In genomic region chr17:83960158-83960557, GRCm38 (mm10) we compare ENCODE assay signal across 11 mouse cellular contexts.
DNase-seq lines count a peak whose midpoint lies in the region; ATAC-seq and TF ChIP-seq lines count a peak whose summit lies in the region.
"Had no signal": no experiment of that assay in that cellular context is flagged by ENCODE, and none has a peak within 500 bp of the region (broad histone marks: within the 10 kb centered on the region; RNA-seq: fewer than 3 reads in every experiment).

No protein-coding gene starts in this region.

- H3K9ac ChIP-seq in heart, adult 2 months (ENCODE audit: low read depth, low read length) = no peak overlapping the region
- no peak overlapping the region for H3K9ac ChIP-seq in heart, embryonic 12.5 days
- no peak overlapping the region for H3K9ac ChIP-seq in liver, embryonic 12.5 days
- H3K9ac ChIP-seq in embryonic facial prominence, embryonic 13.5 days = no peak overlapping the region
- H3K9ac ChIP-seq: hindbrain, embryonic 14.5 days; midbrain, embryonic 13.5 days had no signal

- no peak overlapping the region for H3K4me2 ChIP-seq in heart, embryonic 12.5 days
- H3K4me2 ChIP-seq in liver, embryonic 12.5 days = no peak overlapping the region
- H3K4me2 ChIP-seq in embryonic facial prominence, embryonic 13.5 days = no peak overlapping the region
- H3K4me2 ChIP-seq: hindbrain, embryonic 14.5 days; midbrain, embryonic 13.5 days had no signal

- no peak overlapping the region for H3K4me3 ChIP-seq in heart, adult 2 months
- H3K4me3 ChIP-seq in heart, embryonic 12.5 days = no peak overlapping the region
- no peak overlapping the region for H3K4me3 ChIP-seq in liver, embryonic 12.5 days
- no peak overlapping the region for H3K4me3 ChIP-seq in embryonic facial prominence, embryonic 13.5 days
- H3K4me3 ChIP-seq: midbrain, embryonic 13.5 days had no signal

- intact Hi-C loops in heart, adult 2 months (cut with DNase I) = loop anchor here (5.0 kb wide), 1 partner anchor 98 kb away; no protein-coding TSS in a partner anchor

- H3K9me3 ChIP-seq in heart, embryonic 12.5 days (replicated peaks) = no peaks in the 10 kb centered on the region
- no peaks in the 10 kb centered on the region for H3K9me3 ChIP-seq in liver, embryonic 12.5 days (replicated peaks)
- H3K9me3 ChIP-seq in embryonic facial prominence, embryonic 13.5 days = no peaks in the 10 kb centered on the region
- H3K9me3 ChIP-seq: midbrain, embryonic 13.5 days had no signal

- 55% methylated on average over 3 of the region's 3 CpGs for WGBS in heart, adult 2 months
- 16% methylated on average over 3 of the region's 3 CpGs for WGBS in heart, embryonic 12.5 days
- 51% methylated on average over 3 of the region's 3 CpGs for WGBS in liver, embryonic 12.5 days (ENCODE audit: insufficient replicate concordance)
- WGBS in embryonic facial prominence, embryonic 13.5 days = 52% methylated on average over 3 of the region's 3 CpGs

- no peak for ATAC-seq in heart, embryonic 12.5 days (ENCODE audit: insufficient number of reproducible peaks, low FRiP score)
- no peak for ATAC-seq in liver, embryonic 12.5 days
- no peak for ATAC-seq in embryonic facial prominence, embryonic 13.5 days (ENCODE audit: insufficient number of reproducible peaks, insufficient read depth, low FRiP score, low TSS enrichment, low read depth)
- ATAC-seq: midbrain, embryonic 13.5 days had no signal

- H3K27ac ChIP-seq in heart, adult 2 months = peak overlapping the region; percentile 97
- no peak overlapping the region for H3K27ac ChIP-seq in heart, embryonic 12.5 days (ENCODE audit: poor library complexity, severe bottlenecking)
- H3K27ac ChIP-seq in liver, embryonic 12.5 days = 0 out of 2 replicates have a peak overlapping the region, but pooled peaks have one; percentile 81
- H3K27ac ChIP-seq in embryonic facial prominence, embryonic 13.5 days = peak overlapping the region; percentile 58
- H3K27ac ChIP-seq: hindbrain, embryonic 14.5 days had no signal

- no peaks in the 10 kb centered on the region for H3K36me3 ChIP-seq in heart, adult 2 months (ENCODE audit: control insufficient read depth, insufficient read depth, low read length)
- H3K36me3 ChIP-seq in heart, embryonic 12.5 days = no peaks in the 10 kb centered on the region
- H3K36me3 ChIP-seq in liver, embryonic 12.5 days = no peaks in the 10 kb centered on the region
- H3K36me3 ChIP-seq in embryonic facial prominence, embryonic 13.5 days = no peaks in the 10 kb centered on the region
- H3K36me3 ChIP-seq: midbrain, embryonic 13.5 days had no signal

- no peaks in the 10 kb centered on the region for H3K79me2 ChIP-seq in heart, adult 2 months (replicated peaks; ENCODE audit: control insufficient read depth, insufficient read depth, low read length)

- no peaks in the 10 kb centered on the region for H3K27me3 ChIP-seq in heart, adult 2 months (ENCODE audit: control insufficient read depth, insufficient read depth, low read length)
- no peaks in the 10 kb centered on the region for H3K27me3 ChIP-seq in heart, embryonic 12.5 days (replicated peaks)
- no peaks in the 10 kb centered on the region for H3K27me3 ChIP-seq in liver, embryonic 12.5 days (replicated peaks)
- no peaks in the 10 kb centered on the region for H3K27me3 ChIP-seq in embryonic facial prominence, embryonic 13.5 days
- H3K27me3 ChIP-seq: midbrain, embryonic 13.5 days had no signal

- peaks cover 38% of the 10 kb centered on the region for H3K4me1 ChIP-seq in heart, adult 2 months (ENCODE audit: control insufficient read depth, insufficient read depth, low read length)
- H3K4me1 ChIP-seq in heart, embryonic 12.5 days (replicated peaks) = peaks cover 82% of the 10 kb centered on the region
- H3K4me1 ChIP-seq in liver, embryonic 12.5 days = peaks cover 96% of the 10 kb centered on the region
- peaks cover 84% of the 10 kb centered on the region for H3K4me1 ChIP-seq in embryonic facial prominence, embryonic 13.5 days

- peak; percentile 46 to 60 for DNase-seq in heart, adult 2 months
- no peak for DNase-seq in liver
- DNase-seq in lung, postnatal 36 days = peak; percentile 61
- DNase-seq in spleen, postnatal 10 days (ENCODE audit: low spot score in 2 of 2) = no peak
- no peak for DNase-seq in left cerebral cortex, adult 9 months (ENCODE audit: low spot score in 2 of 2)
- DNase-seq: right cerebral cortex, postnatal 25 days had no signal

- no peak for TF ChIP-seq CTCF in heart, adult 2 months (IDR thresholded peaks at IDR 0.05)

- no peak for TF ChIP-seq POLR2A in heart, adult 2 months (IDR thresholded peaks at IDR 0.05; ENCODE audit: insufficient read depth, low read depth, low read length)

- TF ChIP-seq EP300 in heart, adult 2 months (IDR thresholded peaks at IDR 0.05; ENCODE audit: insufficient read depth, low read depth, low read length) = no peak

Comparison
In these comparisons a context has a peak if more than half of its experiments do, and no peak if none do; other contexts are left out.
1. DNase-seq: peak in heart, adult 2 months (2 of 2) and lung, postnatal 36 days (single experiment); none in liver (single experiment), spleen, postnatal 10 days (0 of 2) and left cerebral cortex, adult 9 months (0 of 2).